Mouse (Mus musculus) testis, adult 2 months (tissue): Measurements from ENCODE around the gene Fam219a.

Source experiments
- CTCF ChIP-seq: fragments of 200-500 bp; IDR thresholded peaks from 2 replicates; pipeline ENCODE4 v1.5.1; 2012; ENCODE audit warnings: low read depth, mild to moderate bottlenecking, inconsistent platforms, low read length, moderate library complexity; ENCODE audit not compliant: control insufficient read depth, insufficient read depth, insufficient replicate concordance
- POLR2A ChIP-seq: fragments of 200-500 bp; IDR thresholded peaks from 2 replicates; pipeline ENCODE4 v1.6.1; 2012; ENCODE audit warnings: low read depth, mild to moderate bottlenecking, inconsistent platforms, low read length, moderate library complexity; ENCODE audit not compliant: control insufficient read depth

DNA sequence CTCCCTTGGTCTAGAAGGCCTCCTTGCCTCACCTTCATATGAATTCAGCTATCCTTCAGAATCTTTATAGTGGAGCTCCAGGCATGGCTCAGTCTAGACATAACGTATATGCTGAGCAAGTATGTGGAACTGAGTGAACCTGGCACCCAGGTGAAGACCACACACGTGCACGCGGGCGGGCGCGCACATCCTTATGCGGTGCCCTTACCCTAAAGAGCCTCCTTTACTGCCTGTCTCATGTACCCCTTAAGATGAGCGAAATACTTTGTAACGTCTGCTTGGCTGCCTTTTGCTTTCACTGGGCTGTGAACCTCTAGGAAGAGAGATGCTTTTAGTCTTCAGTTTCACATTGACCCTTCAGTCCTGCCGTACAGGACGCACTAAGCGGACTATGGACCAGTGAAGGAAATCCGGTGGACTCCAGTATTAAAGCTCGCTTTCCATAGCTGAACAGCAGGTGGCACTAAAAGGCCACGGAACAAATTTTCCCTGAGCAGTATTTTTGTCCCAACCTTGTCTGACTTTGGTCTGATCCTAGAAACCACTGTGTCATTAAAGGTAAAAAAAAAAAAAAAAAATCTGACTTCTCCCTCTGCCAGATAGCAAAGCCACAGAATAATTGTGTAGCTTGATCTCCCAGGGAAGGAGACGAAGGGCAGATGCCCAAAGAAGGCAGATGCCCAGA, 100.8 kb downstream of the Fam219a start:
- TF ChIP-seq POLR2A (no peak), CTCF (no peak)
